Mouse (Mus musculus): ENCODE data around the gene Pnkp. TPM values are rescaled to one million over a fixed set of nuclear protein-coding genes. Genes with fewer than 3 reads are reported as not detected.

Pnkp gene
- polyA plus RNA-seq, 1 experiment from 2014 or later, result 28.5 TPM

DNA sequence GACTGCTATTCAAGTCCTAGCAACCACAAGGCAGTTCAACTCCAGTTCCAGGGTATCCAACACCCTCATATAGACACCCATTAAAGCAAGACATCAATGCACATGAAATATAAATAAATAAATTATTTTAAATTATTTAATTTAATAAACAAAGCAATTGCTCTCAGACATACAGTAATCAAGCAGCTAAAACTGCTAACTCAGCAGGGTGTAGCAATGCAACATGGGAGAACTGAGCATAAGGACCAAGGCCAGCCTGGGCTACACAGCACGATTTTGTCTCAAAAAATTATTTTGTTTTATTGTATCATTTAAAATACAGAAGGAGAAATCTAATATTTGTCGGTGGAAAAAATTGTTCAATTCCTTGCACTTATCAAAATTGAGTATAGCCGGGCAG, 37.2 kb downstream of the Pnkp start:
- Histone ChIP-seq H3K9me3 (no peaks in the 10 kb centered on the region), H3K4me3 (no peak overlapping the region), H3K4me1 (peaks cover 45% of the 10 kb centered on the region), H3K27ac (no peak overlapping the region), H3K27me3 (ENCODE audit: insufficient read depth, poor library complexity, severe bottlenecking) (no peaks in the 10 kb centered on the region), H3K36me3 (peaks cover 22% of the 10 kb centered on the region)
- 84% methylated on average over 3 of the region's 3 CpGs for WGBS
- DNase-seq (ENCODE audit: low spot score), result no peak

DNA sequence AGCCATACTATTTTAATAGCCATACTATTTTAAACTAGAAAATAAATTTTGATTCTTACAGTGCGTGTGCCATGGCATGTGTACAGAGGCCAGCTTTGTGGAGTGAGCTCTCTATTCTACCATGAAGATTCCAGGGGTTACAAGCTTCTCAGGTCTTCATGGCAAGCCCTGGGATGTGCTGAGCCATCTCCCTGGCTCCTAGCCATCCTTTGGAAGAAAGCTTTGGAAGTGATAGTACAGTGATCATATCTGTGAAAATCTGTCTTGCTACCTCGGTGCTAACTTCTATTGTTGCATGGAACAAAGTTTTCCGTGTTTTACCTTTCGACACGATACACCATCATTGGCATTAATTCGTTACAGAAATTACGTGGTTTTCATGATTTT, 38.3 kb downstream of the Pnkp start:
- no peak for DNase-seq (ENCODE audit: low spot score)
- H3K9me3 ChIP-seq, result no peaks in the 10 kb centered on the region
- H3K27me3 ChIP-seq (ENCODE audit: insufficient read depth, poor library complexity, severe bottlenecking), result no peaks in the 10 kb centered on the region
- 75% methylated on average over 7 of the region's 7 CpGs for WGBS
- H3K27ac ChIP-seq, result peak overlapping the region; percentile 89; the same call in 1 of the 2 replicates
- peak overlapping the region; percentile 68 for H3K4me3 ChIP-seq
- peaks cover 26% of the 10 kb centered on the region for H3K36me3 ChIP-seq
- peaks cover 48% of the 10 kb centered on the region for H3K4me1 ChIP-seq

DNA sequence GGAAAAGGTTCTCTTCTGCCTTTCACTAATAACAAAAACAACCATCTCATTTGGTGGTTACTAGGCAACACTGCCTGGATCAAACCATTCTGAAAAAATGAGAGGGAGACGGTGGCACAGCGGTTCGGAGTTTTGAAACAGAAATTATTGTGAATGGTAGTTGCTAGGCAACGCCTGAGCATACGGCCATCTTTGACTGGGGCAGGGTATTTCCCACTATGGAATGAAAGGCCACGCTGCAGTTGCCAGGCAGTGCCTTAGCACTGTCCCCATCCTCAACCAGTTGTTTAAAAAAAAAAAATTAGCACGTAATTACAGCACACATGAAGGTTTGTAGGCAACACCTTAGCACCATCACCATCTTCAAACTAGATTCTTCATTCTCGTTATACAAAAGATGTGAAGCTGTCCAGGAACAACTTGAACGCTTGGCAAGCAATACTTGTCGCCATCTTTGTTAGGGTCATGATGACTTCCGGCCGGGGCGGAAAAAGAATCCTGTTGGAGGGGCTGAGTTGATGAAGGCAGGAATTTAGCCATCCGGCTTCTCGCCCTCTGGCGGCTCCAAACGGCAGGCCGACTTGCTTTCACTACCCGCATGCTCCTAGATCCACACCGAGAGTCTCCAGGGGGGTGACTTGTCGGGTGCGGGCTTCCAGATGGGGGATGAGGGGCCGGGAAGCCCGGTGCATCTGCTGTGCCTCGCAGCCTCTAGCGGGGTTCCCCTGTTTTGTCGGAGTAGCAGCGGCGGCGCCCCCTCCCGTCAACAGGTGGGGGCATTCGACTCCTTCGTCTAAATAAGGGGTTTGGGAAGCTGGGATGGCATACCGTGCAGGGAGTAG, 38.9 kb downstream of the Pnkp start, which contains the start of gene Fuz:
TSS of gene Fuz (plus strand) at position 487 of the 842 bp plus-strand sequence.
- peak within 1 kb of the TSS; percentile 89 for H3K27ac ChIP-seq
- DNase-seq (ENCODE audit: low spot score), result peak; percentile 96
- H3K4me3 ChIP-seq, result peak within 1 kb of the TSS; percentile 68
- 2% methylated on average over 34 of the region's 34 CpGs for WGBS
- no peaks in the 10 kb centered on the region for H3K9me3 ChIP-seq
- peaks cover 49% of the 10 kb centered on the region for H3K4me1 ChIP-seq
- H3K36me3 ChIP-seq, result peaks cover 26% of the 10 kb centered on the region
- no peaks in the 10 kb centered on the region for H3K27me3 ChIP-seq (ENCODE audit: insufficient read depth, poor library complexity, severe bottlenecking)

- Histone ChIP-seq H3K4me1 (peaks cover 49% of the 10 kb centered on the region), H3K9me3 (no peaks in the 10 kb centered on the region), H3K36me3 (peaks cover 30% of the 10 kb centered on the region), H3K4me3 (peak overlapping the region; percentile 68), H3K27me3 (ENCODE audit: insufficient read depth, poor library complexity, severe bottlenecking) (no peaks in the 10 kb centered on the region), H3K27ac (peak overlapping the region; percentile 89)
- WGBS, result 47% methylated on average over 10 of the region's 10 CpGs
- no peak for DNase-seq (ENCODE audit: low spot score)
Measured at GRCm38 (mm10) chr7:44896499-44896898, 39.6 kb downstream of the Pnkp start.

GRCm38 (mm10) chr7:44898607-44899006, 41.7 kb downstream of the Pnkp start:
- WGBS, result 35% methylated on average over 19 of the region's 19 CpGs
- no peak for DNase-seq (ENCODE audit: low spot score)
- H3K27me3 ChIP-seq (ENCODE audit: insufficient read depth, poor library complexity, severe bottlenecking), result no peaks in the 10 kb centered on the region
- peak overlapping the region; percentile 30; the same call in 1 of the 2 replicates for H3K4me3 ChIP-seq
- H3K9me3 ChIP-seq, result no peaks in the 10 kb centered on the region
- H3K4me1 ChIP-seq, result peaks cover 54% of the 10 kb centered on the region
- peak overlapping the region; percentile 62; the same call in 1 of the 2 replicates for H3K27ac ChIP-seq
- H3K36me3 ChIP-seq, result peaks cover 51% of the 10 kb centered on the region

DNA sequence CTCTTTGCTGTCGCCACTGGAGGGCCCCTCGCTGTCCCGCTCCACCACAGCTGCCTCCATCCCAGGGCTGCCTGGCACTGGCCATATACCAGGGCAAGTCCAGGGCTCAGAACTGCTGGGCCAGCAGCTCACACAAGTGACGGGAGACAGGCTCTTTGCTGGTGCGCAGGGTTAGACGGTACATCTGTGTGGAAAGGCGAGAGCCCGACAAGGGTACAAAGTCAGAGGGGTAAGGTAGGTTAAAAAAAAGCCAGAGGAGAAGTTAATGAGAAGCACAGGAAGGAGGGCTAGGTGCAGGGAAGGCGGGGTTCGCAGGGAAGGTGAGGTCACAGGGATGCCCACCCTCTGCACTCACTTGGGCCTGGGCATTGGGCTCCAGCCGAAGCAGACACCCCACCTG, 43.7 kb downstream of the Pnkp start:
- Histone ChIP-seq H3K4me3 (peak overlapping the region; percentile 52; the same call in 1 of the 2 replicates), H3K4me1 (peaks cover 58% of the 10 kb centered on the region), H3K9me3 (no peaks in the 10 kb centered on the region), H3K27me3 (ENCODE audit: insufficient read depth, poor library complexity, severe bottlenecking) (no peaks in the 10 kb centered on the region), H3K27ac (0 out of 2 replicates have a peak overlapping the region, but pooled peaks have one; percentile 17), H3K36me3 (peaks cover 71% of the 10 kb centered on the region)
- 84% methylated on average over 11 of the region's 11 CpGs for WGBS
- DNase-seq (ENCODE audit: low spot score), result no peak

GRCm38 (mm10) chr7:44901230-44901722, 44.3 kb downstream of the Pnkp start:
- peak; percentile 91 for DNase-seq (ENCODE audit: low spot score)
- H3K27ac ChIP-seq, result peak overlapping the region; percentile 67; the same call in 1 of the 2 replicates
- H3K4me1 ChIP-seq, result peaks cover 56% of the 10 kb centered on the region
- H3K36me3 ChIP-seq, result peaks cover 77% of the 10 kb centered on the region
- H3K9me3 ChIP-seq, result no peaks in the 10 kb centered on the region
- H3K4me3 ChIP-seq, result peak overlapping the region; percentile 52
- WGBS, result 19% methylated on average over 21 of the region's 21 CpGs
- H3K27me3 ChIP-seq (ENCODE audit: insufficient read depth, poor library complexity, severe bottlenecking), result no peaks in the 10 kb centered on the region

- H3K27ac ChIP-seq, result no peak overlapping the region
- peaks cover 23% of the 10 kb centered on the region for H3K4me1 ChIP-seq
- WGBS, result 91% methylated on average over 20 of the region's 20 CpGs
- DNase-seq (ENCODE audit: low spot score), result no peak
- no peak overlapping the region for H3K4me3 ChIP-seq
- peaks cover 98% of the 10 kb centered on the region for H3K36me3 ChIP-seq
- H3K27me3 ChIP-seq (ENCODE audit: insufficient read depth, poor library complexity, severe bottlenecking), result no peaks in the 10 kb centered on the region
- no peaks in the 10 kb centered on the region for H3K9me3 ChIP-seq
Measured at GRCm38 (mm10) chr7:44905430-44905829, 48.5 kb downstream of the Pnkp start.

GRCm38 (mm10) chr7:44908706-44909476, 52.0 kb downstream of the Pnkp start:
- DNase-seq (ENCODE audit: low spot score), result no peak
- Histone ChIP-seq H3K4me3 (no peak overlapping the region), H3K36me3 (peaks cover 98% of the 10 kb centered on the region), H3K27me3 (ENCODE audit: insufficient read depth, poor library complexity, severe bottlenecking) (no peaks in the 10 kb centered on the region), H3K4me1 (peaks cover 1% of the 10 kb centered on the region), H3K9me3 (no peaks in the 10 kb centered on the region), H3K27ac (no peak overlapping the region)
- 83% methylated on average over 15 of the region's 15 CpGs for WGBS

MicroRNA genes within 50 kb of the gene (microRNA counts, 519-probe panel; counts per million panel counts)
- microRNA mmu-miR-707, result not detected

Small RNA genes lying within 50 kb of the gene (microRNA-seq; reads per million reads assigned to microRNA genes)
- gene Mir707, result not detected

Other genes starting within 250 kb of the Pnkp start
- gene Myh14, start 186.3 kb upstream of the Pnkp start, polyA plus RNA-seq (2016; fragmentation: Nextera tagmentation; extraction: Ambion mirVana), result 0.68 and 2.4 TPM in 2 replicates
- not detected in 2 replicates for gene Izumo2, start 148.4 kb upstream of the Pnkp start, polyA plus RNA-seq (2016; fragmentation: Nextera tagmentation; extraction: Ambion mirVana)
- gene Vrk3, start 108.7 kb upstream of the Pnkp start, polyA plus RNA-seq (2016; fragmentation: Nextera tagmentation; extraction: Ambion mirVana), result 34.0 and 35.5 TPM in 2 replicates
- gene Zfp473, start 106.1 kb upstream of the Pnkp start, polyA plus RNA-seq (2016; fragmentation: Nextera tagmentation; extraction: Ambion mirVana), result 1.8 TPM in 2 replicates
- gene Nup62, start 41.1 kb upstream of the Pnkp start, polyA plus RNA-seq (2016; fragmentation: Nextera tagmentation; extraction: Ambion mirVana), result 128 and 132 TPM in 2 replicates
- 0.41 and 1.3 TPM in 2 replicates for gene Il4i1, start 40.8 kb upstream of the Pnkp start, polyA plus RNA-seq (2016; fragmentation: Nextera tagmentation; extraction: Ambion mirVana)
- 1.7 and 3.3 TPM in 2 replicates for gene Atf5, start 40.5 kb upstream of the Pnkp start, polyA plus RNA-seq (2016; fragmentation: Nextera tagmentation; extraction: Ambion mirVana)
- 102 and 103 TPM in 2 replicates for gene Akt1s1, start 8.1 kb upstream of the Pnkp start, polyA plus RNA-seq (2016; fragmentation: Nextera tagmentation; extraction: Ambion mirVana)
- gene Tbc1d17, start 8.1 kb upstream of the Pnkp start, polyA plus RNA-seq (2016; fragmentation: Nextera tagmentation; extraction: Ambion mirVana), result 56.9 and 67.3 TPM in 2 replicates
- 258 and 316 TPM in 2 replicates for gene Ptov1, start 12.6 kb downstream of the Pnkp start, polyA plus RNA-seq (2016; fragmentation: Nextera tagmentation; extraction: Ambion mirVana)
- 90.5 and 95.6 TPM in 2 replicates for gene Med25, start 35.6 kb downstream of the Pnkp start, polyA plus RNA-seq (2016; fragmentation: Nextera tagmentation; extraction: Ambion mirVana)
- 14.2 and 14.9 TPM in 2 replicates for gene Fuz, start 38.9 kb downstream of the Pnkp start, polyA plus RNA-seq (2016; fragmentation: Nextera tagmentation; extraction: Ambion mirVana)
- gene Ap2a1, start 72.4 kb downstream of the Pnkp start, polyA plus RNA-seq (2016; fragmentation: Nextera tagmentation; extraction: Ambion mirVana), result 73.9 and 82.1 TPM in 2 replicates
- 0.25 TPM in 1 of 2 replicates, not detected in the other for gene Tsks, start 86.1 kb downstream of the Pnkp start, polyA plus RNA-seq (2016; fragmentation: Nextera tagmentation; extraction: Ambion mirVana)
- gene Cpt1c, start 117.7 kb downstream of the Pnkp start, polyA plus RNA-seq (2016; fragmentation: Nextera tagmentation; extraction: Ambion mirVana), result 11.7 and 19.1 TPM in 2 replicates
- 563 and 740 TPM in 2 replicates for gene Prmt1, start 129.4 kb downstream of the Pnkp start, polyA plus RNA-seq (2016; fragmentation: Nextera tagmentation; extraction: Ambion mirVana)
- gene Irf3, start 140.5 kb downstream of the Pnkp start, polyA plus RNA-seq (2016; fragmentation: Nextera tagmentation; extraction: Ambion mirVana), result 61.8 and 71.1 TPM in 2 replicates
- 44.9 and 57.9 TPM in 2 replicates for gene Bcl2l12, start 141.6 kb downstream of the Pnkp start, polyA plus RNA-seq (2016; fragmentation: Nextera tagmentation; extraction: Ambion mirVana)
- 40.5 and 41.0 TPM in 2 replicates for gene Scaf1, start 159.2 kb downstream of the Pnkp start, polyA plus RNA-seq (2016; fragmentation: Nextera tagmentation; extraction: Ambion mirVana)
- 50.5 and 57.5 TPM in 2 replicates for gene Rras, start 160.8 kb downstream of the Pnkp start, polyA plus RNA-seq (2016; fragmentation: Nextera tagmentation; extraction: Ambion mirVana)
- gene Prr12, start 195.7 kb downstream of the Pnkp start, polyA plus RNA-seq (2016; fragmentation: Nextera tagmentation; extraction: Ambion mirVana), result 8.8 and 13.3 TPM in 2 replicates
- 59.9 and 65.2 TPM in 2 replicates for gene Nosip, start 205.3 kb downstream of the Pnkp start, polyA plus RNA-seq (2016; fragmentation: Nextera tagmentation; extraction: Ambion mirVana)
- 15.0 and 16.8 TPM in 2 replicates for gene Prrg2, start 205.5 kb downstream of the Pnkp start, polyA plus RNA-seq (2016; fragmentation: Nextera tagmentation; extraction: Ambion mirVana)
- gene Rcn3, start 235.1 kb downstream of the Pnkp start, polyA plus RNA-seq (2016; fragmentation: Nextera tagmentation; extraction: Ambion mirVana), result 270 and 314 TPM in 2 replicates
- 7.8 and 10.2 TPM in 2 replicates for gene Fcgrt, start 246.7 kb downstream of the Pnkp start, polyA plus RNA-seq (2016; fragmentation: Nextera tagmentation; extraction: Ambion mirVana)